Mouse (Mus musculus) CD4-positive, CD25-positive, alpha-beta regulatory T cell (primary cell): ENCODE measurements around the gene 1810030O07Rik. TPM values are rescaled to one million over a fixed set of nuclear protein-coding genes. Genes with fewer than 3 reads are reported as not detected.

ENCODE experiments used
- polyA plus RNA-seq: library from polyadenylated mRNA; unstranded; fragments of 100-300 nt; shearing (Covaris generic); gene quantifications from one replicate; pipeline ENCODE4 v1.2.1, GENCODE M21; 2017

The 1810030O07Rik gene
- 64.0 TPM for polyA plus RNA-seq

GRCm38 (mm10) chrX:12673054-12673775 is at the start of gene 1810030O07Rik:
1810030O07Rik (minus strand) TSS chrX:12673668.

Other genes starting within 250 kb of the 1810030O07Rik start
- 78.2 TPM for gene Atp6ap2, start 85.9 kb downstream of the 1810030O07Rik start, polyA plus RNA-seq
- gene Med14, start 88.4 kb upstream of the 1810030O07Rik start, polyA plus RNA-seq: 53.6 TPM